Mouse (Mus musculus): Measurements from ENCODE around the gene Ncoa3.

Gene Ncoa3

GRCm38 (mm10) chr2:166080967-166081750 is 88.7 kb downstream of the Ncoa3 start:
- peak; percentile 74 for DNase-seq

- peak; percentile 87 for DNase-seq
Observed at GRCm38 (mm10) chr2:166082193-166082592, 89.8 kb downstream of the Ncoa3 start.

GRCm38 (mm10) chr2:166082661-166083060 is 90.2 kb downstream of the Ncoa3 start:
- no peak for DNase-seq

- peak; percentile 32 for DNase-seq
Observed at GRCm38 (mm10) chr2:166083542-166084031, 91.2 kb downstream of the Ncoa3 start.

- no peak for DNase-seq
Observed at GRCm38 (mm10) chr2:166084111-166084510, 91.7 kb downstream of the Ncoa3 start.

- DNase-seq = peak; percentile 74
Observed at GRCm38 (mm10) chr2:166084964-166085363, 92.5 kb downstream of the Ncoa3 start.

GRCm38 (mm10) chr2:166085780-166086179 is 93.3 kb downstream of the Ncoa3 start:
- no peak for DNase-seq

GRCm38 (mm10) chr2:166086457-166087233 is 94.2 kb downstream of the Ncoa3 start:
- peak; percentile 51 for DNase-seq

- no peak for DNase-seq
Observed at GRCm38 (mm10) chr2:166088991-166089390, 96.6 kb downstream of the Ncoa3 start.

GRCm38 (mm10) chr2:166090131-166090581 is 97.7 kb downstream of the Ncoa3 start:
- DNase-seq = no peak

GRCm38 (mm10) chr2:166091599-166091998 is 99.2 kb downstream of the Ncoa3 start:
- no peak for DNase-seq

- DNase-seq = no peak
Observed at GRCm38 (mm10) chr2:166092412-166092811, 100.0 kb downstream of the Ncoa3 start.

- DNase-seq = no peak
Observed at GRCm38 (mm10) chr2:166096300-166096699, 103.9 kb downstream of the Ncoa3 start.

- no peak for DNase-seq
Observed at GRCm38 (mm10) chr2:166096834-166097233, 104.4 kb downstream of the Ncoa3 start.

- DNase-seq = peak; percentile 57
Observed at GRCm38 (mm10) chr2:166097443-166098291, 105.2 kb downstream of the Ncoa3 start.

- DNase-seq = no peak
Observed at GRCm38 (mm10) chr2:166098292-166098933, 106.0 kb downstream of the Ncoa3 start.

GRCm38 (mm10) chr2:166100309-166101262 is 108.2 kb downstream of the Ncoa3 start:
- no peak for DNase-seq

GRCm38 (mm10) chr2:166102893-166103292 is 110.5 kb downstream of the Ncoa3 start:
- DNase-seq = no peak

- DNase-seq = no peak
Observed at GRCm38 (mm10) chr2:166105911-166106310, 113.5 kb downstream of the Ncoa3 start.

- DNase-seq = no peak
Observed at GRCm38 (mm10) chr2:166106631-166107030, 114.2 kb downstream of the Ncoa3 start.

GRCm38 (mm10) chr2:166107911-166108310 is 115.5 kb downstream of the Ncoa3 start:
- no peak for DNase-seq
